Mouse (Mus musculus): ENCODE results near the gene Golm1. TPM values are rescaled to one million over a fixed set of nuclear protein-coding genes. Genes with fewer than 3 reads are reported as not detected.

Golm1 gene
- total RNA-seq, 2 experiments from 2014 or later: 4.5 to 11.5 TPM

GRCm38 (mm10) chr13:59671521-59671920 lies 4.1 kb downstream of the Golm1 start:
- Histone ChIP-seq H3K4me3 (no peak overlapping the region), H3K27ac (no peak overlapping the region)
- DNase-seq: no peak
- intact Hi-C loops (cut with DNase I): no loop called here
- TF ChIP-seq CTCF (IDR thresholded peaks at IDR 0.05): no peak

- intact Hi-C loops (cut with DNase I): no loop called here
- no peak for DNase-seq
- no peak overlapping the region for H3K27ac ChIP-seq
- H3K4me3 ChIP-seq: no peak overlapping the region
- TF ChIP-seq CTCF (IDR thresholded peaks at IDR 0.05): no peak
Observed at GRCm38 (mm10) chr13:59669946-59670345, 5.7 kb downstream of the Golm1 start.

GRCm38 (mm10) chr13:59668501-59669093 lies 7.0 kb downstream of the Golm1 start:
- Histone ChIP-seq H3K4me3 (peak overlapping the region; percentile 19), H3K27ac (peak overlapping the region; percentile 75)
- intact Hi-C loops (cut with DNase I): no loop called here
- TF ChIP-seq CTCF (IDR thresholded peaks at IDR 0.05): no peak
- no peak for DNase-seq

- no peak for DNase-seq
- H3K27ac ChIP-seq: no peak overlapping the region; the same call in 1 of the 2 replicates
- no peak for TF ChIP-seq CTCF (IDR thresholded peaks at IDR 0.05)
- no peak overlapping the region for H3K4me3 ChIP-seq
- intact Hi-C loops (cut with DNase I): no loop called here
Observed at GRCm38 (mm10) chr13:59667763-59668162, 7.8 kb downstream of the Golm1 start.

- Histone ChIP-seq H3K4me3 (no peak overlapping the region), H3K27ac (no peak overlapping the region)
- DNase-seq: no peak
- intact Hi-C loops (cut with DNase I): no loop called here
- no peak for TF ChIP-seq CTCF (IDR thresholded peaks at IDR 0.05)
Observed at GRCm38 (mm10) chr13:59663939-59664712, 11.5 kb downstream of the Golm1 start.

GRCm38 (mm10) chr13:59661966-59662365 lies 13.6 kb downstream of the Golm1 start:
- no peak for DNase-seq
- no peak for TF ChIP-seq CTCF (IDR thresholded peaks at IDR 0.05)
- no peak overlapping the region for H3K4me3 ChIP-seq
- intact Hi-C loops (cut with DNase I): no loop called here
- no peak overlapping the region for H3K27ac ChIP-seq

GRCm38 (mm10) chr13:59661387-59661786 lies 14.2 kb downstream of the Golm1 start:
- TF ChIP-seq CTCF (IDR thresholded peaks at IDR 0.05): no peak
- Histone ChIP-seq H3K4me3 (no peak overlapping the region), H3K27ac (no peak overlapping the region)
- DNase-seq: no peak
- intact Hi-C loops (cut with DNase I): no loop called here

- intact Hi-C loops (cut with DNase I): no loop called here
- Histone ChIP-seq H3K4me3 (no peak overlapping the region), H3K27ac (no peak overlapping the region)
- no peak for TF ChIP-seq CTCF (IDR thresholded peaks at IDR 0.05)
- no peak for DNase-seq
Observed at GRCm38 (mm10) chr13:59660371-59660770, 15.2 kb downstream of the Golm1 start.

- intact Hi-C loops (cut with DNase I): no loop called here
- no peak for DNase-seq
- no peak for TF ChIP-seq CTCF (IDR thresholded peaks at IDR 0.05)
- peak overlapping the region; percentile 16 for H3K27ac ChIP-seq
- no peak overlapping the region for H3K4me3 ChIP-seq
Observed at GRCm38 (mm10) chr13:59657781-59658180, 17.8 kb downstream of the Golm1 start.

GRCm38 (mm10) chr13:59656975-59657388 lies 18.6 kb downstream of the Golm1 start:
- TF ChIP-seq CTCF (IDR thresholded peaks at IDR 0.05): no peak
- intact Hi-C loops (cut with DNase I): no loop called here
- DNase-seq: no peak
- Histone ChIP-seq H3K4me3 (no peak overlapping the region), H3K27ac (peak overlapping the region; percentile 71)

GRCm38 (mm10) chr13:59656316-59656832 lies 19.2 kb downstream of the Golm1 start:
- no peak for TF ChIP-seq CTCF (IDR thresholded peaks at IDR 0.05)
- intact Hi-C loops (cut with DNase I): no loop called here

GRCm38 (mm10) chr13:59655718-59656315 lies 19.8 kb downstream of the Golm1 start:
- intact Hi-C loops (cut with DNase I): no loop called here
- no peak for TF ChIP-seq CTCF (IDR thresholded peaks at IDR 0.05)
- H3K4me3 ChIP-seq: no peak overlapping the region
- H3K27ac ChIP-seq: no peak overlapping the region
- no peak for DNase-seq

More at GRCm38 (mm10) chr13:59656316-59656832, 19.2 kb downstream of the Golm1 start:
- no peak for DNase-seq
- Histone ChIP-seq H3K27ac (peak overlapping the region; percentile 71), H3K4me3 (no peak overlapping the region)

- H3K4me3 ChIP-seq: no peak overlapping the region
- intact Hi-C loops (cut with DNase I): no loop called here
- H3K27ac ChIP-seq: no peak overlapping the region
- TF ChIP-seq CTCF (IDR thresholded peaks at IDR 0.05): no peak
- no peak for DNase-seq
Observed at GRCm38 (mm10) chr13:59654465-59654864, 21.1 kb downstream of the Golm1 start.

Measured in gastrocnemius, adult 2 months (tissue).